Mouse (Mus musculus): ENCODE data around the gene Tbl2.

DNA sequence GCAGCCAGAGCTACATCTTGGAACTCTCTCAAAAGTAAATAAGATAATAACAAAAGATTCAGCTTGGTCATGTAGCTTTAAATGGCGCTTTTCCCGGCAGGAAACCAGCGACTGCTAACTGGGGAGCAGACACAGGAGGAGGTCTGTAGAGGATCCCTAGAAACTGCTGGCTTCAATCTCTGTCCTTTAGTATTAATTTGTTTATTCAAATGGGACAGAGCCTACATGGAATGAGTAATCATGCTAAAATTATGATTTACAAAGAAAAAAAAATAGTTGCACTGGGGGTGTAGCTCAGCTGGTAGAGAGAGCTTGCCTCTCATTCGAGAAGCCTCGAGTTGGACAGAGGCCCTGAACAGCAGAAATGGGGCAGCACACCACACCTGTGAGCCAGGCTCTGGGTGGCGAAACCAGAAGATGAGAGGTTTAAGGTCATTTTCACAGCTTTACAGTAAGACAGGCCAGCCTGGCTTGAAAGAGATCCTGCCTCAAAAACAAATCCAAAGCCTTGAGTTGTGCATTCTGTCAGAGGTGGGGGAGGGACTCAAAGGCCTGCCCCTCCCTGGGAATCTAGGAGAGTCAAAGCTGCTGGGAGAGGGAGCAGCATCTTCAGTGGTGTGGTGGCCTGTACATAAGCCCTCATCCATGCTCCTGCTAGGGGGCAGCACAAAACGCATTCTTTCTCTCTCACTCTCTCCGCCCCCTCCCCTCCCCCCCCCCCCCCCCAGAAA, 33.8 kb downstream of the Tbl2 start:
- TF ChIP-seq CTCF (IDR thresholded peaks at IDR 0.05; ENCODE audit: borderline replicate concordance, insufficient read depth, low read length) (no peak), POLR2A (IDR thresholded peaks at IDR 0.05; ENCODE audit: low read depth, low read length) (no peak)

All from embryonic fibroblast, embryonic 13.5 days (primary cell).